Mouse (Mus musculus) lung, postnatal 0 days (tissue): ENCODE data around the gene Svs3a. TPM values are rescaled to one million over a fixed set of nuclear protein-coding genes. Genes with fewer than 3 reads are reported as not detected.

Experiments used
- polyA plus RNA-seq: library from polyadenylated mRNA; unstranded; fragments of >200 nt; fragmentation: Nextera tagmentation; extraction: Ambion mirVana; gene quantifications from 2 replicates; pipeline ENCODE4 v1.2.1, GENCODE M21; 2015

The Svs3a gene
- polyA plus RNA-seq, 1 experiment from 2014 or later, result not detected

Other genes starting within 250 kb of the Svs3a start
- 26.3 and 27.0 TPM in 2 replicates for gene Stk4, start 218.9 kb upstream of the Svs3a start, polyA plus RNA-seq
- 27.2 and 30.3 TPM in 2 replicates for gene Tomm34, start 218.1 kb upstream of the Svs3a start, polyA plus RNA-seq
- not detected in 2 replicates for gene Kcns1, start 118.2 kb upstream of the Svs3a start, polyA plus RNA-seq
- 0.15 and 0.18 TPM in 2 replicates for gene Wfdc5, start 106.5 kb upstream of the Svs3a start, polyA plus RNA-seq
- gene Wfdc12, start 98.7 kb upstream of the Svs3a start, polyA plus RNA-seq, result 0.26 TPM in 1 of 2 replicates, not detected in the other
- gene Wfdc15a, start 89.1 kb upstream of the Svs3a start, polyA plus RNA-seq, result not detected in 2 replicates
- not detected in 2 replicates for gene Wfdc15b, start 67.6 kb upstream of the Svs3a start, polyA plus RNA-seq
- gene Svs2, start 50.8 kb upstream of the Svs3a start, polyA plus RNA-seq, result not detected in 2 replicates
- gene Svs3b, start 32.6 kb upstream of the Svs3a start, polyA plus RNA-seq, result not detected in 2 replicates
- gene Svs4, start 10.8 kb upstream of the Svs3a start, polyA plus RNA-seq, result not detected in 2 replicates
- gene Svs6, start 27.5 kb downstream of the Svs3a start, polyA plus RNA-seq, result not detected in 2 replicates
- gene Svs5, start 43.5 kb downstream of the Svs3a start, polyA plus RNA-seq, result not detected in 2 replicates
- gene Slpi, start 99.8 kb downstream of the Svs3a start, polyA plus RNA-seq, result 79.5 and 106 TPM in 2 replicates
- gene Rbpjl, start 113.9 kb downstream of the Svs3a start, polyA plus RNA-seq, result 29.7 and 42.6 TPM in 2 replicates
- 71.4 and 81.2 TPM in 2 replicates for gene Matn4, start 115.9 kb downstream of the Svs3a start, polyA plus RNA-seq
- 217 and 289 TPM in 2 replicates for gene Sdc4, start 154.6 kb downstream of the Svs3a start, polyA plus RNA-seq
- 63.5 and 66.2 TPM in 2 replicates for gene Sys1, start 167.7 kb downstream of the Svs3a start, polyA plus RNA-seq
- 23.5 and 32.9 TPM in 2 replicates for gene Gm20458, start 171.7 kb downstream of the Svs3a start, polyA plus RNA-seq
- gene Trp53tg5, start 184.5 kb downstream of the Svs3a start, polyA plus RNA-seq, result not detected in 2 replicates
- 39.9 and 44.6 TPM in 2 replicates for gene Dbndd2, start 196.8 kb downstream of the Svs3a start, polyA plus RNA-seq
- 45.5 and 54.8 TPM in 2 replicates for gene Pigt, start 208.3 kb downstream of the Svs3a start, polyA plus RNA-seq